Mouse (Mus musculus) adrenal gland, adult 2 months (tissue): ENCODE data around the gene Cd164l2. TPM values are rescaled to one million over a fixed set of nuclear protein-coding genes. Genes with fewer than 3 reads are reported as not detected.

Experiments used
- DNase-seq: peaks from one replicate; pipeline ENCODE4 v3.0.0; 2021
- polyA plus RNA-seq: library from polyadenylated mRNA; depleted of rRNA; stranded (reverse); fragments of >200 nt; gene quantifications from 2 replicates; pipeline ENCODE4 v1.2.3, GENCODE M21; 2012
- total RNA-seq, 2 experiments: library from RNA; stranded (reverse); gene quantifications; 2 replicates each; pipeline ENCODE4 v1.2.3; 2021

Cd164l2 gene
- total and polyA plus RNA-seq, 3 experiments = 1.6 to 4.0 (median 2.5) TPM

DNA sequence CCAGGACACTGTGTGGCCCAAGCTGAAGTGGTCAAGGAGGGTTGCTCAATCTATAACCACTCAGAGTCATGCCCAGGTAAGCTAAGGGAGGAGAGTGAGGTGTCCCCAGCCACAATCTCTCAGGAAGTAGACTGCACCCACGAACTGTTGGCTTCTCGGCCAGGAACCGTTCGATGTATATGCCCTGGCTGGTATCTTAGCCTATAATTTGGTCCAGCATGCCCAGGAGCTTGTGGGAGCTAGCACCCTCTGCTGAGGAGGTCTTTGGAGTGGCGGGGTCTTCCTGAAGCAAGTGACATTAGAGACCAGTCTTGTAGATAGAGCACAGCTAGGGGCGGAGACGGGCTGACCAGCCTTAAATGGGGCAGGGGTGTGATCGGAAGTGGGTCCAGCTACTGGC is 9.8 kb downstream of the Cd164l2 start:
- no peak for DNase-seq

DNA sequence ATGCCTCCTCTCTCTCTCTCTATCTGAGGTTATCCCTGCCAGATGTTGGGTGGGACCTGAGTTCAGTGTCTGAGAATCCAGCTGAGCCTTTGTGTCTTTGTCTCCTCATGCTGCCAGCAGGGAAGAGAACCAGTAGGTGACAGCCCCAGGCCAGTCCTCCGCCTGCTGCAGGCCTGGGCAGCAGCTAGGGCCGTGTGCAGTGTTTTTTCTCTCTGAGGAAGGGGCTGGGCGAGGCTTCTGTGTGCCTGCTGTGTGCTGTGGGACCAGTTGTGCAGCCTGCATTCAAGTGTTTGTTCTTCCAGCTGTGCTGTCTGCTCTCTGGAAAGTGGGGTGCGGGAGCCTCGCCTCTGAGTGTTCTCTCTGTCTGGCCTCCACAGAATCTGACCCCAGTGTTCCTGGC is 11.9 kb downstream of the Cd164l2 start:
- no peak for DNase-seq

DNA sequence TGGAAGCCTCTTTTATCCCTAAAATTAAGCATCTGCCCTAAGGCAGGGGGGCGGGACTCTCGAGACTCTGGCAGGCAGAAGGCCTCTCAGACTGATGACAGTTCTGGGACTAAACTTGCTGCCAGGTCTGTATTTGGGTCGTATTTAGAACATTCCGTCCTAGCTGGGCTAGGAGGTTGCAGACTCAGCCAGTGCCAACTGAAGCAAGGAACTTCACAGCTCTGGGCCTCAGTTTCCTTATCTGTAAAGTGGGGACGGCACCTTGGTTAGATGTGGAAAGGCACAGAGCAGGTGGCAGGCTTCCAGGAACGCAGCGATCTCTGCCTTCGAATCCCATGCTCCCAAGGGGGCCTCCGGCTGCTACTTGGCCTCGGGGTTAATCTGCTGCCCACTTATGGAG is 14.1 kb downstream of the Cd164l2 start:
- DNase-seq = no peak

DNA sequence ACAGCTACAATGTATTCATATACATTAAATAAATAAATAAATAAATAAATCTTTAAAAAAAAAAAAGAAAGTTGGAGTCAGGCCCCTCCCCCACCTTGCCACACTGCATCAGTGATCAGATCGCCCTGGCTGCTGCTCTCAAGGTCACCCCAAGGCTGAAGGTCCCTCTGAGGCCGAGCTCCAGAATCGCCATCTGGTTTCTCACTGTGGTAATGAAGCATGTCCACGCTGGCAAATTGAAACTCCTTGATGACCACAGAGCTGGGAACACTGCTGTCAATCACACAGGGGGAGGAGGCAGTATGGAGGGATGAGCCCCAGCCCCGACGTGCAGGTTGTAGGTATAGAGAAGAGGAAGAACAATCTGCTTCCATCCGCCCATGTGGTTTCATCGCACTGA is 15.7 kb downstream of the Cd164l2 start:
- peak; percentile 52 for DNase-seq

DNA sequence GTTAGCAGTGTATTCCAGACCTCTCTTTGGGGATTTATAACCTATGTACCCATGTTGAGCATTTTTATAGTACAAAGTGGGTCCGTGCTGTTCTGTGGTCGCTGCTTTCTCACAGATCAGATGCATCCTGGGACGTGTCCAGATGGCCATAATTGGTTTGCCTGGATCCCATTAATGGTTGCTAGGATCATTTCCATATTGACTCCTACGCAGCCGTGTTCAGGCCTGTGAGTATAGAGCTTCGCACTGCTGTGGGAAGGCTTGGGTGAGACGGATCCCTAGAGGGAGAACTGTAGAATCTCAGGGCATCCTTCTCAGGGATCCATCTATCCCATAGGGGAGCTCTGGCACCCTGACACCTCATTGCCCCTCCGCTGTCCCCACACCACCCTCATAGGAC is 17.7 kb downstream of the Cd164l2 start:
- DNase-seq = no peak

DNA sequence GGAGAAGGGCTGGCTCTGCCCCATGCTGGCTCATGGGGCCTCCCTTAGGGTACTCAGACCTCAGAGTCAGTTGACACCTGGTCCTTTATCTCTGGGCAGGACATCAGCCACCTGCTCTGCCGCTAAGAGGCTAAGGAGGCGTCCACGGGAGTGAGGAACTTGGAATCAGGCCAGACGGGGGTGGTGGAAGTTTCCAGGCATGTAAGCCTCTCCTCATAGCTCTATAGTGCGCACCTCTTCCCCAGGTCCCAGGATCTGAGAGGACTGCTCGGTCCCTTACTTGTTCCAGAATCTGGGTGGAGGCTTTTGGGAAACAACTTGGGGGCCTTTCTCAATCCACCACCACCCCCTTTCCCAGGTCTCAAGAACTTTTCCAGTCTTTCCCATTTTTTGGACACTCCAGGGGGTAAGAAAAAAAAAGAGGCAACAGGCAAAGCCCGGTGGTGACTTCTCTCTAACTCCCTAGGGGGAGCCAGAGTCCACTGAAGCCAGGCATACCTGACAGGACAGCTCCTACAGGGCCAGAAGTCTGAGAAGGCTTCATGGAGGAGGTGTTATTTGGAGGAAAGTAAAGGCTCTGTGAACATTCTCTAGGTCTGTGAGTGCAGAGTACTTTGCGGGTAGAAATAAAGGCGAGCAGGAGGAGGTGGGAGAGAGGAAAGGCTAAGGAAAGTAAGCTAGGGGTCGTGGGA is 21.5 kb downstream of the Cd164l2 start:
- peak; percentile 58 for DNase-seq

DNA sequence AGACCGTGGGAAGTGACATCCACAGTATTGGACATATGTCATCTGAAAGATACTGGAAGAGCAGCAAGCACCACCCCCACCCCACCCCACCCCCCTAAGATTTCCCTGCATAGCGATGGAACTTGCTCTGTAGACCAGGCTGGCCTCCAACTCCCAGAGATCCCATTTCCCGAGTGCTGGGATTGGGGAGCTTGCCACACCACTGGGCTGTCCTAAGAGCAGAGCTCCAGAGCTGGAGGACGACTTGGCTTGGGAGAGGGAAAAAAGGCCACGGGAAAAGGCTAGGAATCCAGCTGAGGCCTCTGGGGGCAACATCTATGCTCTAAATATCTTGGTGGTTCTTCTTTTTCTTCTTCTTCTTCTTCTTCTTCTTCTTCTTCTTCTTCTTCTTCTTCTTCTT is 22.8 kb downstream of the Cd164l2 start:
- no peak for DNase-seq

DNA sequence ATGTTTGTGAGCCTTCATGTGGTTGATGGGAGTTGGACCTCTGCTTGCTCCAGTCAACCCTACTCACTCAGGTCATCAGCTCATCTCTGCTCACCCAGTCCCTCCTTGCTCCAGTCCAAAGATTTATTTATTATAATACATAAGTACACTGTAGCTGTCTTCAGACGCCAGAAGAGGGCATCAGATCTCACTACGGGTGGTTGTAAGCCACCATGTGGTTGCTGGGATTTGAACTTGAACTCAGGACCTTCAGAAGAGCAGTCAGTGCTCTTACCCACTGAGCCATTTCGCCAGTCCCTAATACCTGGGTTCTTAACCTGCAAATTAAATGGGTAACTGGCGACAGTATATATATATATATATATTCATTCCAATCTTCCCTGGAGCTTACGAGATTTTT is 23.5 kb downstream of the Cd164l2 start:
- DNase-seq = no peak

DNA sequence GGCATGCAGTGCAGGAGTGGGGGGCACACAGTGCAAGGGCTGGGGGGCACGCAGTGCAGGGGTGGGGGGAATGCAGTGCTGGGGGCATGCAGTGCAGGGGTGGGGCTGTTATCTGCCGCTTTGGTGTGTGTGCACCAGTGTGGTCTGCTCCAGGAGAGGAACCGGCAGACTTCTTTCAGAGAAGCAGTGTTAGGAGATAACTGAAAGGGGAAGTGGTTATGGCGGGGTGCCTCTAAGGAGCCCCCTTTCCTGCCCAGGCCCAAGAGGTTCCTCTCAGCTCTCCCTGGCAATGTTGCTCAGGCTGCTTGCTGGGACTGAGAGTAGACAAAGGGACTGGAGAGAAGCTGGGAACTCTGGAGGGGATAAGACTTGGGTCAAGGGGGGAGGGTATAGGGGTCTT is 26.0 kb downstream of the Cd164l2 start:
- DNase-seq = no peak

DNA sequence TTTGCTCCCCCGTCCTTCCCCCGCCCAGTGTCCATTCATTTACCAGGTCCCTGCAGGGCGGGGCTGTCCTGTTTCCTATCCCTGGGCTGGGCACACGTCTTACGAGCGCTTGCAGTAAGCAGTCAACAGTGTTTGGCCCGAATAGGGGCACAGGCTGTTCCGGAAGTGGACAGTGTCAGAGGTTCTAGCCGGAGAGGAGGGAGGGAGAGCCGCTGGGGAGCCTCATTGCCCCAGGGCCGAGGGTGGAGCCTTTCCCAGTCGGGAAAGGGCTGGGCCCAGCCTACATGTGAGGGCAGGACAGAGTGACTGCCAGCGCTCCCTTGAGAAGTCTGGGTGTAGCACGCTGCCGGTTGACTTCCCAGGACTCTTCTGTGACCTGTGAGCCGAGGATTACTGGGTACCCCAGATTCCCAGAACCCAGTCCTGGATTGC is 28.6 kb downstream of the Cd164l2 start, which contains the start of gene Map3k6:
Gene Map3k6, plus strand, starts transcription at position 329 of the 432 bp plus-strand sequence.
- peak; percentile 91 for DNase-seq

DNA sequence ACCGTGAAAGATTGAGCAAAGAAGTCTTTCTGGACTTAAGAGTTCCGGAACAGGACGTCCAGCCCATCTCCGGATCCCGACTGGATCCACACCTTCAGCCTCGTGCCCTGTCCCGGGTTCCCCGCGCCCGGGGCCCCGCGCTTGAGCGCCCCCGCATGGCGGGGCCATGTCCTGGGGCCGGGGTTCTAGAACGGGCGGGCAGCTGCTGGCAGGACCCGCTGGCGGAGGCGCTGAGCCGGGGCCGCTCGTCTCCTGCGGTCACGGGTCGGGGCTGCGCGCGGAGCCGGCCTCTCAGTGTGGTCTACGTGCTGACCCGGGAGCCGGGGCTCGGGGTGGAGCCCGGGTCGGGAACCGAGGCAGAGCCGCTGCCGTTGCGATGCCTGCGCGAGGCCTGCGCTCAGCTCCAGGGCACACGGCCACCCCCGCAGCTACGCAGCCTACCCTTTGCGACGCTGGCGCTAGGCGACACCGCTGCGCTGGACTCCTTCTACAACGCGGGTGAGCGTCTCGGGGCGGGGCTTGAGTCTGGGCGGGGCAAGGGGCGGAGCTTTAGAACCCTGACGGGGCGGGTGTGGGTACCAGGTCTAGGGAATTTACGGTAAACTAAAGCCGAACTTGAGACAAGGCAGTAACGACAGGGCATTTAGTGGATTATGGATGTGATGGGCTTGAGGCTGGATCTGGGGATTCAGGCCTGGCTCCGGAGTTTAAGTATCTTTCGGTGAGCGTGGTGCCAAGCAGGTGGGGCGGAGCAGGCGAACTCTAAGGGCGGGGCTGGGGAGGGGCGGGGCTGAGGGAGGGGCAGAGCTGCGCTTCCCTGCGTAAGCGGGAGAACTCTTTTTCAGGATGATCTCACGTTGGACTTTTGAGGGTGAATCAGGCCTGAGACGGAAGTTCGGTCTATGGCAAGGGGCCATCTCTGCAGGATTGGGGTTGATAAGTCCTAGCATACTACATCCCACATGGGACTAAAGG is 29.3 kb downstream of the Cd164l2 start:
- DNase-seq = peak; percentile 96

DNA sequence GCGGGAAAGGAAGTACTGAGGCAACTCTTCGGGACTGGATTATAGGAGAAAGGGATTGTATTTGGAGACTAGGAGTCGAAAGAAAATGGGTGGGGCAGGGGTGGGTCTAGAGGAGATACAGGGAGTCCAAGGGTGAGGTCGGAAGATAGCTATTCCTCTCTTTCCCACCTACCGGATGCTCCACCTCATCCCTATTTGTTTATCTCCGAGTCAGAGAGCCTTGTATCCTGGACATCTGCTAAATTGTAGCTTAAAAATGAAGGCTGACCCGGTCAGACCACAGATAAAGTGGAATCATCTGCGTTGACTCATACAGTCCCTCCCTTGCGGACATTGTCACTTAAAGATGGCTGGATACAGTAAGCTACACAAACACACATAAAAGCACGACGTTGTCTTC is 30.0 kb downstream of the Cd164l2 start:
- no peak for DNase-seq

DNA sequence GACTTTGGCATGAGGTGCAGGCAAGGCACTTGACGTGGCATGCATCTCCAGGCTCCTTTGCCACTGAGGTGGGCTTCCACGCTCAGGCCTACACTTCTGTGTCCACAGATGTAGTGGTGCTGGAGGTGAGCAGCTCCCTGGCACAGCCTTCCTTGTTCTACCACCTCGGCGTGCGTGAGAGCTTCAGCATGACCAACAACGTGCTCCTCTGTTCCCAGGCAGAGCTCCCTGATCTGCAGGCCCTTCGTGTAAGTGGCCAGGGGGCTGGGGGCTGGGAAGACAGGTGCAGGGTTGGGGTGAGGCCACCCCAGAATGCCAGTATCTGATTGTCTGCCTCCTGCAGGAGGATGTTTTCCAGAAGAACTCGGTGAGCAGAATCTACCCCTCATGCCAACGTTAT is 30.8 kb downstream of the Cd164l2 start:
- no peak for DNase-seq

DNA sequence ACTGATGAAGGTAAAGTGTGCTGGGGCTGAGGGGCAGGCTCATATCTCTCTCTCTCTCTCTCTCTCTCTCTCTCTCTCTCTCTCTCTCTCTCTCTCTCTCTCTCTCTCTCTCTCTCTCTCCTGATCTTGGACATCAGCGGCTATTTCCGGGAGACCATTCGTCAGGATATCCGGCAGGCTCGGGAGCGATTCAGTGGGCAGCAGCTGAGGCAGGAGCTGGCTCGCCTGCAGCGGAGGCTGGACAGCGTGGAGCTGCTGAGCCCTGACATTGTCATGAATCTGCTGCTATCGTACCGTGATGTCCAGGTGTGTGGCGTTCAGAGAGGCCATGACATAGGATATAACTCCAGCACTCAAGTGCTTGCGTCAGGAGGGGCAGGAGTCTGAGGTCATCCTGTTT is 31.6 kb downstream of the Cd164l2 start:
- DNase-seq = no peak

DNA sequence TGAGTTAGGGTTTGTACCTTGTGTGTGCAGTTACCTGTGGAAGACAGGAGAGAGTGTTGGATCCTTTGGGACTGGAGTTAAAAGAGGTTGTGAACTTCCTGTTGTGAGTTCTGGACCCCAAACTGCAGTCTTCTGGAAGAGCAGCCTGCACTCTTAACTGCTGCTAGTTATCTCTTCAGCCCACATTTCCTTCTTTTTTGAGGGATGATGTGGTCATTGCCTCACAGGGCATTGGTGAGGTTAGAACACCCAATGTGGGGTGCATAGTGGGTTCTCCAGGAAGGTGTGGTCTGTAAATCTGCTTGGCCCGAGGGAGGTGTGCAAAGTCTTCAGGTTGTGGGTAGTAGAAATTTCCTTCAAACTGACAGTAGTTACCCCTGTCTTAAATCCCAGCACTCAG is 32.4 kb downstream of the Cd164l2 start:
- no peak for DNase-seq

DNA sequence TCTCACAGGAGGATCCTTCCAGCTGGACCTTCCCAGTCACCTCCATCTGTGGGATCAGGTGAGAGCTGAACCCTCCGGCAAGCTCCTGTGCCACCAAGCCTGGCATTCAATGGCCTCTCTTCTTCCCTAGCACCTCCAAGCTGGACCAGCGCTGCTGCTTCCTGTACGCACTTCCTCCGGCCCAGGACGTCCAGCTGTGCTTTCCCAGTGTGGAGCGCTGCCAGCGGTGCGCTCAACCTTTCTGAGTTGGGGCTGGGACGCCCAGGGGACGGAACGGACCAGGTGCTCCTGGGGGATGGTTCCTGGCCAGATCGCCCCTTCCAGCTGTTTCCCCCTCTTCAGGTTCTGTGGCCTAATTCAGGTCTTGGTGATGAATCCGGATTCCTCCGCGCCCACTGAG is 35.1 kb downstream of the Cd164l2 start:
- DNase-seq = peak; percentile 52

DNA sequence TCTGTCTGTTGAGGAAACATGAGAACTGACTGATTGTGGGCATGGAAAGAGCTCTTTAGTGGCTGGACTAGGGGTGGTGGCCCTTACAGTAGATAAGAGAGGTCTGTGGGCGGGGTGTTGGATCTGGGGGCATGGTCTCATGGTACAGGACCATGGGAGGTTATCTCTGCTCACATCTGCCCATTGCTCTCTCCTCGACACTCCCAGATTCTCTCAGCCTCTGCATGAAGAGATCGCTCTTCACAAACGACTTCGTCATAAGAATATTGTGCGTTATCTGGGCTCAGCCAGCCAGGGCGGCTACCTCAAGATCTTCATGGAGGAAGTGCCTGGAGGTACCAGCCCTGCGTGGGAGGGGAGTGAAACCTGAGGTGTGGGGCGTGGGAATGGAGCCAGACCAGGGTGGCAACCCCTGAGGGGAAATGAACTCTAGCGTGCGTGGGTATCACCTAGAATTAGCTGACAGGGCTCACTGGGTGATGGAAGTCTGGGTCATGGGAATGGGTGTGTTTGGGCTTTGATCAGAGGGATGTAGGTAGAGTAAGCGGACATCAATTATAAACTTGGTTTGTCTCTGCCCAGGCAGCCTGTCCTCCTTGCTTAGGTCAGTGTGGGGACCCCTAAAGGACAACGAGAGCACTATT is 36.0 kb downstream of the Cd164l2 start:
- DNase-seq = no peak

DNA sequence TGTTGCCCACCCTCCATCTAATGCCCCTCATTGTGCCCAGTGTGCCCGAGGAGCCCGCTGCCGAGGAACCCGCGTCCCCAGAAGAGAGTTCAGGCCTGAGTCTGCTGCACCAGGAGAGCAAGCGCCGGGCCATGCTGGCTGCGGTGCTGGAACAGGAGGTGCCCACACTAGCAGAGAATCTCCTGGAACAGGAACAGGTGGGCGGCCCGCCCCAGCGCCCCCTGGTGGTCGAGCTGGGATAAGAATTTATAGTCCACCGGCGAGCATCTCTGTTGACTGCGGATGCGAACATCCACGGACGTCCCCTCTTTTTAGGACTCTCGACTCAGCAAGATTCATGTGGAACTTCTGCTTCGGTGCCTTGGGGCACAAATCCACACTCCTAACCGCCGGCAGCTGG is 38.7 kb downstream of the Cd164l2 start:
- peak; percentile 74 for DNase-seq

DNA sequence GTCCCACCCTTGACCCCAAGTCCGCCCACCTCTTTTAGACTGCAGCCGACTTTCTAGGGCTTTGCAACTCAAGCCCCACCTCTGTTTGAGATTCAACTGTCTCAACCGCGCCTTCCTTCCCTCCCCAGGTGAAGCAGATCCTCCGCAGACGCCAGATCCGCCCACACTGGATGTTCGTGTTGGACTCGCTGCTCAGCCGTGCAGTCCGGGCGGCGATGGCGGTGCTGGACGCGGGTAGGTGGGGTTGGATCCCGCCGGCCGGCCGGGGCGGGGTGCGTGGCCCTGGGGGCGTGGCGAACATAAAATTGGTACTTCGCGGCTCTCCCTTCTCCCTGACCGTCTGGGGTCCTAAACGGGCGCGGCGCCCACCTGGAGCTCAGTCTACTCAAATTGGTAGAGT is 39.3 kb downstream of the Cd164l2 start:
- DNase-seq = no peak

DNA sequence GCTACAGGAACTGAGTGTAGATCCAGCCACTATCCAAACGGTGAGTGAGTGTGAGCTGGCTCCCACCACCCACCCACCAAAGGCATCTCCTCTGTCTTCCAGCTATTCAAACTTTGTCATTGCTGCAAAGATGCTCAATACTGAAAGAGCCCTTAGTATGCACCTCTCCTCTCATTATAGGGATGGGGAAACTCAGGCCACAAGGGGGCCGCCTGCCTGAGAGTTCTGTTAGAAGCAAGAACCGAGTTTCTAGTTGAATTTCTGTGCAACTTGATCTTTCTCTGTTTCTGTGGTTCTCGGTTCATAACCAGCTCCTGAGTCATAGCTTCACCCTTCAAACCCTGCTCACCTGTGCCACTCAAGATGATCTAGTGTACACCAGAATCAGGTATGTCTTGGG is 40.2 kb downstream of the Cd164l2 start:
- DNase-seq = no peak

DNA sequence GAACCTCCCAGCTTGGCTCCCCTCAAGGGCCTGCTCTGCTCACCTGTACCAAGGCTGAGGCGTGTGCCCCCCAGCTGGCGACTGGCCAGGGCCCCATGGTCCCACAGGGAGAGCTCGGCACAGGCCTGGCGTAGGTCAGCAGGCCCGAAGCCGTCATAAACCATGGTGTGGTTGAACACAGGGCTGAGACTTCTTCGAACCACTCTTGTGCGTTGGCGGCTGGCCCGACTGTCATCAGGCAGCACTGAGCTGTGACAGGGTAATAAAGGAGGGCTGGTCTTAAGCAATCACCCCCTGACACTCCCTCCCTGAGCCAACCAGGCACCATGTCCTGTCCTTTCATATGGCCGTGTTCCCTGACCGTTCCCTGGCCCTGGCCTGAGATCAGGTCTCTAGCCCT is 41.5 kb downstream of the Cd164l2 start:
- no peak for DNase-seq

DNA sequence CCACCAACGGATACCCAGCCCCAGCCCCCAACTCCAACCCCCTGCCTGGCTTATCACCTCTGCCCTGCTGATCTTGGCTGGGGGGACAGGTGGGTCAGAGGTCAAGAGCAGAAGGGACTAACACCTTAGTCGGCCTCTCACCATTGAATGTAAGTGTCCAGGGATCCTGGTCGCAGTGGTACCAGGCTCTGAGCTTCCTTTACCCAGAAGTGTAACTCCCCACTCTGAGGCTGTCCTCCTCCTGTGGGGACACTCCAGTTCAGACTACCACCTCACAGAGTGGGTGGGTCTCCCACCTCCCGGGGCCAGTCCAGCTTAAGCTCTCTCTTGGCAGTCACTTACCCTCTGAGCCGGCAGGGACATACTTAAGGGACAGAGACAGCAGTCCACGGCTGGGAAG is 43.5 kb downstream of the Cd164l2 start:
- DNase-seq = no peak

DNA sequence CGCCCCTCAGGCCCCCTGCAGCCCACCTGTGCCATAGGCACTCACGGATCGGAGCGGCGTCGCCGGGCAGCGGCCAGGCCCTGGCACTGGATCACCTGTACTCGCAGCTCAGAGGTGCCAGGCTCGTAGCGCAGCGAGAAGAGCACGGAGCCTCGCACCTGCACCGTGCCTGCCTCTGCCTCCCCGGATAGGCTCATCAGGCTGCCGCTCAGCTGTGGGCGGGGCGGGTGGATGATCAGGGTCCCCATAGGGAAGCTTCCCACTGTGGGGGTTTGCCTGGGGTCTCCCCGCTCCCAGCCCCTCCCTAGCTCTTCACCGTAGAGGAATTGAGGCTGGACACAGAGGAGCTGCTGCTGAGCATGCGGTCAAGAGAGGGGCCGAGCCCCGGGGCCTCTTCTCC is 44.9 kb downstream of the Cd164l2 start:
- DNase-seq = no peak
